Mouse (Mus musculus) embryo, embryonic 9.5 days (tissue): ENCODE data around the gene Rnf41.

ENCODE experiments used
- DNase-seq: peaks from one replicate; pipeline ENCODE4 v3.0.0-alpha.2; 2017; ENCODE audit errors: extremely low spot score

Gene Rnf41

GRCm38 (mm10) chr10:128487861-128488712 is 76.6 kb downstream of the Rnf41 start:
- no peak for DNase-seq

GRCm38 (mm10) chr10:128488776-128489175 is 77.3 kb downstream of the Rnf41 start:
- DNase-seq: no peak

GRCm38 (mm10) chr10:128489380-128489779 is 77.9 kb downstream of the Rnf41 start:
- DNase-seq: no peak

GRCm38 (mm10) chr10:128489785-128490184 is 78.3 kb downstream of the Rnf41 start:
- no peak for DNase-seq

GRCm38 (mm10) chr10:128490232-128490631 is 78.8 kb downstream of the Rnf41 start:
- no peak for DNase-seq

GRCm38 (mm10) chr10:128490912-128491311 is 79.5 kb downstream of the Rnf41 start:
- no peak for DNase-seq
